Mouse (Mus musculus) thymus, postnatal 14 days (tissue): ENCODE results near the gene Gm20388.

Source experiments
- DNase-seq: peaks from one replicate; pipeline ENCODE4 v3.0.0; 2021

Gm20388 gene

DNA sequence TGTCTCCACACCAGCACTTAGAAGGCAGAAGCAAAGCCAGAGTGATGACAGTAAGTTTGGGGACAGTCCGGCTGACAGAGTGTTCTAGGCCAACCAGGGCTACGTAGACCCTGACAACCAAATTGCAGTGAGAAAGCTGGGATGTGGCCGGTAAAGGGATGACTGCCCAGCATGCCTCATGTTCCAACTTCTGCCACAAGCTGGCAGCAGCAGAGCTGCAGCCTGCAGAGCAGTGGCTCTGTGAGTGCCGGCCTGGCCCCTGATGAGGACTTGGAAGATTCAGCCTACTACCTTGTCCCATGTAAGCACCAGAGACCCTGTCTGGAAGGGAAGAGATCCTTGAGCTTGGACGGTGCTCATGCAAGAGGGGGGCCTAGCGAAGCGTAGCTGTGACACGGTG, 765.1 kb downstream of the Gm20388 start:
- no peak for DNase-seq

DNA sequence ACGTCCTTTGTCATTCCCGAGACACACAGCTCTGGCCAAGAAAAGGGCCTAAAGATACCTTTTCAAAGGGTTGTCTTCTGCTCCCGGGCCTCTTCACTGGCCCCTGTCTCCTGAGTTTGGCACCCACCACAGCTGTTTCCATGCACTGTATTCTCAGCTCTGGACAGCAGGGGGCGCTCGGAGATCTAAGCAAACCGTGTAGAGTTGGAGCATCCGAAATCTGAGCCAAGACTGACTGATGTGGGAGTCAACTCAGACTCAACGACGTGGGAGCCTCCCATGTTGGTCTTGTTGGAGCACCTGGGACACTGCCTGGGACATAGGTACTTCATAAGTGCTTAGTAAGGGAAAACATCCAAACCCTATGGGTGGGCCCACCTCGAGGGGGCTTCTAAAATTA, 767.8 kb downstream of the Gm20388 start:
- peak; percentile 86 for DNase-seq

DNA sequence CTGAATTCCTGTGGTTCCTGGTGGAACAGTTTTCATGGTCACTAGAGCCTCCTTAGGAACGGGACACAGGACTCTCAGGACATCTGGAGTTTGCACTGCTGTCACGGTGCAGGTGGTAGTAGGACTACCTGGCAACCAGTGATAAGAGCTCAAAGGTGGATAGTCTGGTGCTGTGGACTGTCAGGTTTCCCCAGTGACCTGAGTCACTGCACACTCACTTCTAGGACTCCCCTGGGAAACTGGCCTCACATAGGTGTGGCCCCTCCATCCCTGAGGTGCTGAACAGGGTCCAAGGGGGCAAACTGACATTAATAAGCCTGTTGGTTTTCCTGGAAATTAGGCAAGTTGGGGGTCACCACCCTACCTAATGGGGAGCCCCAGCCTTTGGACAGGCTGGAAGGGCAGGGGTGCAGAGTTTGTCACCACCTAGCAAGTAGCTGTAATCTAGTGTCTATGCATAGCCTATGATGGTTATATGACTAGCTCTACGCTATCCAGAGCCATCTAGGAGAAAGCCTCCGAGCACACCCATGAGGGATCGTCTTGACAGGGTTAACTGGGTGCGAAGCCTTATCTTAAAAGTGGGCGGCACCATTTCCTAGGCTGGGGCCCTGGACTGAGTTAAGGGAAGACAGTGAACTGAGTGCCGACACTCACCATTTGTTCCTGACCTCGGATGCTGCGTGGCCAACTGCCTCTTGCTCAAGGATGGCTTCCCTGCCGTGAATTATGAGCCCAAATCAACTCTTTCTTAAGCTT, 769.2 kb downstream of the Gm20388 start:
- no peak for DNase-seq

DNA sequence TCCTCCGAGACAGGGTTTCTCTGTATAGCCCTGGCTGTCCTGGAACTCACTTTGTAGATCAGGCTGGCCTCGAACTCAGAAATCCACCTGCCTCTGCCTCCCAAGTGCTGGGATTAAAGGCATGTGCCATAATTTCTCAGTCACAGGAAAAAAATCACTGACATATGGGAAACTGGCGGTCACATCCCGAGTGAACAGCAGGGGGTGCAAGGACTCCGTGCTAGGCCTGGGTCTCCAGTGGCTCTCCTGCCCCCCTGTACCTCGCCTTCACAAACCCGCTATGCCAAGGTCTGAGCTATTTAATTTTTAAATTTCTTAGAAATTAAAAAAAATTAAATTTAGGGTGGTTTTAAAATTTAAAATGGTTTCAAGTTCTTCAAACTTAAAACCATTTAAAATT, 769.8 kb downstream of the Gm20388 start:
- peak; percentile 76 for DNase-seq

DNA sequence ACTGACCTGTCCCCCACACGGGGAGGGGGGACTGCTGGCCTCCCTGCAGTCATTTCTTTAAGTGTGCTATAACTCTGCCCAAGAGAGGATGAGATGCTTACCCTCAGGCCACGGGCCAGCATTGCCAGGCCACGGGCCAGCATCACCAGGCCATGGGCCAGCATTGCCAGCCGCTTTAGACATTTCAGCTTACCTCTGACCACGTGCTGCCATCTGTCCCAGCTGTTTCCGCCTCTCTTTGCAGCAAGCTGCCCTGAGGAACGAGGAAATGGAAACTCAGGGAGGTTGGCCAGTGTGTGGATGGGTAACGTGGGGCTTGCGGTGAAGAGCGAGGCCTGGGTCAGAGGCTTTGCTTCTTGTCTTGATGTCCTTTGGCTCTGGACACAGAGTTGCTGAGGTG, 770.5 kb downstream of the Gm20388 start:
- no peak for DNase-seq

DNA sequence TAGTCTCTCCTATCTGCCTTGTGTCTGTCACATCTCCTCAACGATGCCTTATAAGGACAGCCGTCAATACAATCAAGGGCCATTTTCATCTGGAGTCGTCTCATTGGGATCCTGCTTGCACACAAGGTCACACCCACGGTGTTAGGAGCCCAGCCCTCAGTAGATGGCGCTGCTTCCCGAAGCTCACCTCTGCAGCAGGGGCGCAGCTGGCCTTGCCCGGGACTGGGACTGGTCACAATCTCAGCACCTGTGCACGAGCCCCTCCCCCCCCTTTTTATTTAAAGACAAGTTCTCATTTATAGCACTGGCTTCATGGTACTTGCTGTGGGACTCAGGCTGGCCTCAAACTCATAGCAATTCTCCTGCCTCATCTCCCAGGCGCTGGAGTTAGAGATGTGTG, 773.0 kb downstream of the Gm20388 start:
- peak; percentile 87 for DNase-seq

DNA sequence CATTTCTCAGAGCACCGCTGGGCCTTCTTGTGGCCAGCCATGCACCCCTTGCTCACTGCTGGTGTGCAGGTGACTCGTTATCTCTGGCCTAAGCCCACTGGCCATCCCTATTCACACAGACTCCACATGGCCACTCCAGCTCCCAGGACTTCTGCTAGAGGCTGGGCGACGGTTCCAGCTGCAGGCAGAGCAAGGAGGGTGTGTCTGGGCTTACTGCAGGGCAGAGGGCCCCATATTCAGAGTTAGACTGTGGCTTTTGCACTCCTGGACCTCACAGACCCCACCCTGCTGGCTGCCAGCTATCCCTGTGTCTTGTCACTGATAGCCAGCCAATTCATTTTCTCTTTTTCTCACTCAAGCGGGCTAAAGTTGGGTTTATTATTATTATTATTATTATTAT, 773.4 kb downstream of the Gm20388 start:
- no peak for DNase-seq

DNA sequence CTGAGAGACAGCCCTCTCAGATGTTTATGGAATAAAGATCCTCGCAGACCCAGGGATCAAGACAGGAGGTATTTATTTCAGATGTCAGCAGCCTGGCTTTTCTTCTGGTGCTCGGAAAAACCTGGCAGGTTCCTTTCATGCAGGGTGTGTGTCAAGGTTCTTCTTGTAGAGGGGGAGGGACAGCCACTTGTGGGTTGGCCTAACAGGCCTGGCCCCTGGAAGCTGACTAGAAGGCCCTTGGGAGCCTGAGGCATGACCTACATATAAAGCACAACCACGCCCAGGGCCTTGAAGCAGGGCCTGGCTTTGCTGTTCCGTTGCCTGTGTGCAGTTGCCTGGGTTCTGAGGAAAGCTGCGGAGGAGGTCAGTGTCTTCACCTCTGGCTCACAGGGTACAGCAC, 774.5 kb downstream of the Gm20388 start:
- DNase-seq = no peak

DNA sequence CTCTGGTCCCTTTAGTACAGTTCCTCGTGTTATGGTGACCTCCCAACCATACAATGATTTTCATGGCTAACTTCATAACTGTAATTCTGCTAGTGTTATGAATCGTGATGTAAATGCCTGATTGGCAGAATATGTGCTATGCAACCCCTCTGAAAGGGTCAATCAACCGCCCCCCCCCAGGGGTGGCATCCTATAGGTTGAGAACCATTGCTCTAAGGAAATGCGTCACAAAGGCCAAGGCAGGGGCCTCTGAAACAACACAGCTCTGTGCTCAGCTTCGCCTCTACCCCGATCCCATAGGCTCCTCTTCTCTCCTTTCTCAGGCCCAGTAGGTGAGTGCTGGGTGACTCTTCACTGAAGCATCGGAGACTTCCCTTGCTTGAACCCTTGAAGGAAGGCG, 775.0 kb downstream of the Gm20388 start:
- DNase-seq = no peak

DNA sequence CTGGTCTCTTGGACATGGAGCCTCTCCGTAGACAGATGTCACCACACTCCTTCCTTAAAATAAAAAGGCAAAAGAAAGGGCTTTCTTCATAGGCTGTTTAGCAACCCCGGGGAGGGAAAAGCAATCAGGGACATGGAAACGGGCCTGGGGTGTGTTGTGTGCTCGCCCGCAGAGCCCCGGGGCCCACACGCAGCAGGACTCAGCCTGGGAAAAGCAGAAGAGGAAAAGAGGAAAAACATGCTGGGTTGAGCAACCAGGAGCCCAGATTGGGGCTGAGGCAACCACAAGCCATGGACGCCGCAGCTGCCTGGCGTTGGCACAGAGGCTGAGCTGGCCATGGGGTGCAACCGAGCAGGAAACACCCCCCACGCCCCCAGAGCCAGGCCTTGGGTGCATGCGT, 775.4 kb downstream of the Gm20388 start:
- DNase-seq = no peak

DNA sequence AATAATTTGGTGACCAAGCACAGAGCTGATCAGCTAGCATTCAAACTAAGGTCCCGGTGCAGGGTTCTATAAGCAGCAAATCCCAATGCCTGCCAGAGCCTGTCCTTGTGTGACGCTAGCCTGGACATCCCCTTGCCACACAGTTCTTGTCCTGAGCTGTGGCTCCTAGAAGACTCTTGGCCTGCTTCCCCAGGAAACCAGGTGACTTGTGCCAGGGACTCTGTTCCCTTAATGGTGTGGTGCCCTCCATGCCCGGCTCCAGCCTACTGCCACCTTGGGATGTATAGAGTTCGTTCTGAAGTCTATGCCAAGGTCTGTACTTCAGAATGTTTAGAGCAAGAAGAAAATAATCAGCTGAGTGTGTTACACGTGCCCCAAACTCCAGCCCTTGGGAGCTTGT, 775.9 kb downstream of the Gm20388 start:
- no peak for DNase-seq

DNA sequence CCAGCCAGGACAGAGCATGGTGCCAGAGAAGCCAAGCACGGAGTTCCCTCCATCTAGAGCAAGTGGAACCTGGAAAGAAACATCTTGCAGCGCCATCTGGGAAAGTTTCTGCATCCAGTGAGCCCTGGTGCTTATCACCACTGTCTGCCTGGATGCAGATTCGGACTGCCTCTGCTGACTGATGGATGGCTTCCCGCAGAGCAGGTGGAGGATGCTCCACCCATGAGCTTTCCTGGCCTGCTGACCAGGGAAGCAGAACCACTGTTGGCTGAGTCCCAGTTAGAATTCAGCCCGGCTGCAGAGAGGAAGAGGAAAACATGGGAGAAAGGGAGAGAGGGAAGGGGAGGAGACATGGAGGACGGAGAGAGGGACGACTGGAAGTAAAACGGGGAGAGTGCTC, 777.1 kb downstream of the Gm20388 start:
- no peak for DNase-seq

DNA sequence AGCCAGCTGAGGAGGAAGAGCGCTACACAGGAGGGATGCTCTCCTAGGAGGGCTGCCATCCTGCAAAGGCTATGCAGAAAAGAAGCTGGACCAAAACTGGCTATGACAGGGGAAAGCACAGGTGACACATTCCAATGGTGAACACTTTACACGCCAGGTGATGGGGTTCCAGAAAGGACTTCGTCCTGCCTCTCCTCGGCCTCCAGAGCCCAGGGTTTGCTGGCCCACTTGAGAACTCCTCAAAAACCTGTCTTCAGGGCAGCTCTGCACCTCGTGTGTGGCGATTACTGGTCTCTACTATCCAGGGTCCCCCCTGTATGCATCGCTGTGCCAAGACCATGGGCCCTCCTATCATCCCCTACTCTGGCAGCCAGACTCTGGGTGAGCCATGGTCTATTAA, 777.9 kb downstream of the Gm20388 start:
- DNase-seq = no peak

DNA sequence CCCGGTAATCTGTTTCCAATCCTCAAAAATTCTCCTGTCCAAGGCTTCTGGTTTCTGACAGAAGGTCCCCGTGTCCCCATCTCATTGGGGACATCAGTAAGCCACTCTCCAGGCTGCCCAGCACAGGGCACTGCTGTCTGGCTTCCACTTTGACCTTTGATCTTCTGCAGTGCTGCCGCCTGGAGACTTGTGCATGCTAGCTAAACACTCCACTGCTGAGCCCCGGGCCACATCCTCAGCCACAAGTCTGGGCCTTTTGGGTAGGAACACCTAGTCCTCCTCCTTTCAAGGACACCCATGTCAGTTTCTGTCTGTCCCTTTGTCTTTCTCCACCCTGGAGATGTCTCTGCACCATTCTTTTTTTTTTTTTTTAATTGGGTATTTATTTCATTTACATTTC, 782.3 kb downstream of the Gm20388 start:
- DNase-seq = no peak

DNA sequence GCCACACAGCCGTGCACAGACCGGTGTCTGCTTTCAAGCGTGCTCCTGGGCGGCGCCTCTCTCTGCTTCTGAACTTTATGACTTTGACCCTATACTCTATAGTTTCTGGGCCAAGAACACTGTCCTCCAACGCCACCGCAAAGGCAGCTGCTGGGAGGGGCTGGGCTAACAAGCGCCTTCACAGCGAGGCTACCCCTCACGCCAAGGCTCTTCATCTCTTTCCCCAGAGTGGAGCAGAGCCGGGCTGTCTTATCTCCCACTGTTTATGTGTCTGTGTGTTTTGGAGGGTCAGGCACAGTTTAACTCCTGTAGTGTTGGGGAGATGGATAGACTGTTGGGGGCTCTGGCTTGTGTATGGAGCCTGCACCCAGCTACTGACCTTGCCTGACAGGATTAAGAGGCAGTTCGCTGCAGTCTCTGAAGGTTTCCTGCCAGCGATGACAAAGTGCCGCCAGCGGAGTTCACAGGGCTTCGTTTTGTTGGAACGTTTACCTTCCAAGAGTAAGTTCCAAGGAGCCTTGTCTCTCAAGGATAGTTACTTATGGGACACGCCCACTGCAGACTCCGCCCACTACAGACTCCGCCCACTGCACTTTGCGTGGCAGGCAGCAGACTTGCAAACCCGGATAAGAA, 783.3 kb downstream of the Gm20388 start:
- no peak for DNase-seq

DNA sequence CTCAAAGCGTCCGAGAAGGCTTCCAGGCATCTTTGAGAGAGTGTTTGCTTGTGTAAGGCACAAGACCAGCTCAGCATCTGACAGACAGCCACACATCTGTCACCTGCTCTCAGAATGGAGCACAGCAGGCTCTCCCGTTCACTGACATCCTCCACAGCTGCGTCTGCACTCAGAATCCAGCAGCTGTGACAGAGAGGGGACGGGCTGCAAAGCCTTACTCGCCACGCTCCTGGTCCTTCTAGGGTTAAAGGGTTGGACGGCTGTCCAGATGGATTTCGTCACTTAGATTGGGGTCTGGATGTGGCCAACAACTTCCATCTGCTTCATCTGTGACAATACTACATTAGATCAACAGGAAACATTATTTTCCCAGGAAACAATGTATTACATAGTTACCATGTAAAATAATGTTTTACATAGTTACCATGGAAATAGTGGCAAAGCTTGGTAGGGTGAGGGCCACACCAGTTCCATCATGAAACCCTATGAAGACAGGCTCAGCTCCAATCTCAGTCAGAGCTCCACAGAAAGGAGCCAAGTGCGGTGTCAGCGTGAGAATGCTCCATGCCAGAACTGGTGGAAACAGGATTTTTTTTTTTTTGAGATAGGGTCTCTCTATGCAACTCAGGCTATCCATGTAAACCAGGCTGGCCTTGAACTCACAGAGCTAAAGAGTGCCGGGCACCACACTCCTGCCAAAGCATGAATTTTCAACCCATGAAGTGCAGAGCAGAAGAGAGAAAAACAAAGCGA, 785.9 kb downstream of the Gm20388 start:
- DNase-seq = peak; percentile 82

DNA sequence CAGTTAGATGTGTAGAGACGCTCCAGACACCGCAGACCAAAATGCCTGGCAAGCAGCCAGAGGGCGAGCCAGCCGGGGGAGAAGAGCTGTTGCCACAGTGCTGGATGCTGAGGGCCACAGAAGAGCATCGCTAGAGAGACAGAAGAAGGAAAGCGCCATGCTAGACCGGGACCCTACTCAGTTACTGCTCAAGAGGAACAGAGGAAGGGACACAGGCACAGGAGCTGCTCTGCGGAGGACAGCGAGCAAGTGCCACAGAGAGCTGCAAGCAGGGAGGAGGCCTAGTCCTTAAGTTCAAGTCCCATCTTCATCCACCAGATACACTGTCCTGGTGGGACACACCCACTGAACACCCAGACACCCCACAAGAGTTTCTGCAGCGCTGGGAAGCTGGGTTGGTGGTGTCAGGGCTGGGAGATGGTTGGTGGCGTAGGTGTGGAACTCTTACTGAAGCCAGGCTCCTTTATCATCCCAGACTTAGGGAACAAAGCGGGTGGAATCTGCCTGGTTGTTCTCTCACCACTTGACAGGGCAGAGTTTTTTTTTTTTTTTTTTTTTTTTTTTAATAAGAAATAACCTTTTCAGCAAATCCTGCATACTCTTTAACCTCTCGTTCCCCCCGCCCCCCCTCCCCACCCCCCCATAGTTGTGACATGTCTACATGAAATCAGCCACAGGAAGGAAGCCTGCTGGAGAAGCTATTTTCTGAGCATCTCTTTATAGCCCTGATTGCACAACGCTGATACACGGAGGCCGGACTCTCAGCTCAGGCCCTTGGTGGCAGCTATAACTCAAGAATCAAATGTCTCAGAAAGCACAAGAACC, 786.7 kb downstream of the Gm20388 start:
- peak; percentile 81 for DNase-seq

DNA sequence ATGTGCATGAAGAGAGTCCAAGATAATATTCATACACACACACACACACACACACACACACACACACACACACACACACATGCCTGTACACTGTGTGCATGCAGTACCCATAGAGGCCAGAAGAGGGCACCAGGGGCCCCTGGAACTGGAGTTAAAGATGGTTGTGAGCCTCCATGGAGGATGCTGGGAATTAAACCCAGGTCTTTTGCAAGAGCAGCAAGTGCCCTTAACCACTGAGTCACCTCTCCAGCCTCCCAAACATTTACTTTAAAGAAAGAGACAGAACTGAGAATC, 787.3 kb downstream of the Gm20388 start:
- DNase-seq = peak; percentile 51

DNA sequence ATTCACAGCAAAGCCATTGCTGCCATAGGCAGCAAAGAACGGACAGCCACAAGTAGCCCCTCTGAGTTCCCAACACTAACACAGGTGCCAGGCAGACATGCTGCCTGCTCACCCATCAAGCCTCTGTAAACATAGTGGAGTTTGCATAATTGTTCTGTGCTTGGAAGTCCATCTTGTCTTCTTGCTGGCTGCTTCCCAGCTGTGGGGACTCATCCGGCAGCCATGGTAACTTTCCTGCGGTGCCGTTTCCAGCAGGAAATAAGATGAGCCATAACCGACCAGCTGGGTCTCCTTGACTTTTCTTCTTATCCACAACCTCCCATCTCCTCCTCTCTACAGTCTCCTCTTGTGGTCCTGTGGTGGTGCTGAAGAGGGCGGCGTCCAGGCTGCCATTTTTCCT, 787.8 kb downstream of the Gm20388 start:
- DNase-seq = no peak

DNA sequence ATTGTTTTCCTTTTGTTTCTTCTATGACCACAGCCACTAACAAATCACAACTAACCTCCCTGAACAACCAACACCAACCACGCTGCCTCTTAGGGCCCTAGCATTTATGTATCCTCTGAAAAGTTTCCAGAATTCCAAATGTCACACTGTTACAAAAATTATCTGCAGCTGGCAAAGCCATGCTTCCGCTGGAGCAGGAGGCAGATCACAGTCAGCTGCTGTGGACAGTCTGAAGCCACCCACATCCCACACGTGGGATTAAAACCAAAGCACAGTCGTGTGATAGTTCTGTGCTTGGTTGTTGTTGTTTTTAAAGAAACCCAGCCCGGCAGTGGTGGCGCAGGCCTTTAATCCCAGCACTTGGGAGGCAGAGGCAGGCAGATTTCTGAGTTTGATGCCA, 788.4 kb downstream of the Gm20388 start:
- no peak for DNase-seq

DNA sequence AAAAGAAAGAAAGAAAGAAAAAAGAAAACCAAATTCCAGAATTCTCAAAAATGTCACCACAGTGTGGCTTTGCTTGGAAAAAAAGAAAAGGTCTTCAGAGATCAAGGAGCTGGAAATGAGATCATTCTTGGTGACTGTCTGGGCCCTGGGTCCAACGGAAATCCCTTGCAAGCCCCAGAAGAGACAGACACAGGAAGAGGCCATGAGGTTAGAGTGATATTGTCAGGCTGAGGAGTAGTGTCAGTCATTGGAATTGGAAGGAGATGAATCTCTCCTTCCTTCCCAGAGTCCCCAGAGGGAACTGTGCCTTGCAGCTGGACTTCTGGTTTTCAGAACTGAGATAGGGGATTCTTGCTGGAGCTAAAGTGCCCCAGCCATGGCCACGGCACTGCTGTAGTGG, 788.9 kb downstream of the Gm20388 start:
- DNase-seq = no peak

DNA sequence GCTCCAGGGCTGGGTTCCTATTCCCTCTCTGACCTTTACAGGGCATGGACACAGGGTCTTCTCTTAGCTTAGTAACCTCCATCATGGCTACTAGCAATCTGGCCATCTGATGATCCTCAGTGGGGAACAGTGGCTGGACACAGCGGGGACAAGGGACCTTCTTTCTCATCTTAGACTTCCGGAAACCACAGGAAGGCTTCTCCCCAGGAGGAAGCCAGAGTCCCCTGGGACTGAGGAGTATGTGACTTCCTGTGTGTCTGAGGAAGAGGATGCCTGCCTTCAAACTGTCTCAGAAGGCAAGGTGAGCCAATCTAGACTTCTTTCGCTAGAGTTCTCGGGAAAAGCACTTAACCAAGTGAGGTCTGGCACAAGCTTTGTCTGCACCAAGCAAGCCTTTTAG, 789.4 kb downstream of the Gm20388 start:
- no peak for DNase-seq

DNA sequence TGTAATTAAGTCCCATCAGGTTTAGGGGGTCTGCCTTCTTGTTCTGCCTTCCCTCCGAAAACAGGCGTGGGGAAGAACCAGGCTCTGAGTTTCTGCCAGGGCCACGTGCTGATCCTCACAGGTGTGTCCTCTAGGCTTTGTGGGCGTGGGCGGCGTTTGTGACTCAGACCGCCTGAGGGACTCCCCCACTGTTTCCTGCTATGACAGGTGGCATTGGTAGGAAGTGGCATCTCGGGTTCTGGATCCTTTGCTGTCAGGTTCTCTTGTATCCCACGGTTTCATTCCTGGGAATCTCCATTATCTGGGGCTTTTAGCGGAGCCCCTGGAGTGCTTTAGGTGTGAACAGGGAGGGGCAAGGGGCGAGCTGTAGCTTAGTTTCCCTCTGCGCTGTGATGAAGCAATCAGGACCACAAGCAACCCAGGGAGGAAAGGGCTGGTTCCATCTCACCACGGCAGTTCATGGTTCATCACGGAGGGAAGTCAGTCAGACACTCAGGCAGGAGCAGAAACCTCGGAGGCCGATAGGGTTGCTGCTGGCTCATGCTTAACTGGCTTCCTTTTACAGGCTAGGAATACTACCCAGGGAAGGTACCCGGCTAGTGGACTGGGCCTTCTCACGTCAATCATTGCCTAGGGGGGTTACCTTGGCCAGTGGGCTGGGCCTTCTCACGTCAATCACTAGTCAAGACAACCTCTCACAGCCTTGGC, 791.3 kb downstream of the Gm20388 start:
- DNase-seq = peak; percentile 87
